Mouse (Mus musculus): Measurements from ENCODE around the gene Gm28635. TPM values are rescaled to one million over a fixed set of nuclear protein-coding genes. Genes with fewer than 3 reads are reported as not detected.
"Not testable (repeated sequence)": the region's sequence is repeated elsewhere in the genome, so short reads cannot be mapped to it uniquely, and the experiment has no call there.

The Gm28635 gene
- total and polyA plus RNA-seq, 2 experiments from 2014 or later: not detected

DNA sequence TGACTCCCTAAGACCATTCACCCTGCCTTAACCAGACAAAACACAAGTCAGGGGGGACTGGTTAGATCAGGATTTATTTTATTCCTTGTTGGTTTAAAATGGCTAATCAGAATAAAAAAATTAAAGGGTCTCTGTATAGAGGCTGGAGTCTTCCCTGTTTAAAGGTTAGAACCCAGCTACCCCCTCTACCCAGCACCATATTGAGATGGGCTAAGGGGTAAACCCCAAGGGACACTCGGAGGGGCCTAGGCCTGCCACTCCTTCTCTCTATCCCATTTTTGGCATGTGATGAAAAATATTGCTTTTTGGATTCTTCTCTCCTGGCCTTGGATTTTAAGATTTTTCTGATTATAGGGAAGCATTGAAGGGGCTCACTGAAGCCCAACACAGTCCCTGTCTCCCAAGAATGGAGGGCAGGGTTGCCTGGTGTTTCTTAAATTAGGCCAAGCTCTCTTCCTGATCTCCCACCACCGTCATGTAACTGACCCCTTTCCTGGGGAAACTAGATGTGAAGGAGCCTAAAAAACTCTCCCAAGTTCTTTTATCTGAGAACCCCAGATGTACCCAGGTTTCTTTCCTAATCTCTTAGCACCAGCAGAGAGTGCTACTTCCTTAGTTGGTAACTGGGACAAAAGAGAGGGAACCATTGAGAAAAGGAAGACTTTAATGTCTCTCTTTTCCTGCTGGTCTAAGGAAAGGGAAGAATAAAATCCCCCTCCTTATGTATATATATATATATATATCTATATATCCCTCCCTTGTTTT, 10.4 kb upstream of the Gm28635 start:
- no peaks in the 10 kb centered on the region for H3K27me3 ChIP-seq (ENCODE audit: insufficient read depth, low read length)
- no peaks in the 10 kb centered on the region for H3K4me1 ChIP-seq (ENCODE audit: insufficient read depth, low read length)
- H3K9me3 ChIP-seq (ENCODE audit: low read length): no peaks in the 10 kb centered on the region
- 78% methylated on average over 2 of the region's 2 CpGs for WGBS
- H3K36me3 ChIP-seq (ENCODE audit: insufficient read depth, low read length): peaks cover 69% of the 10 kb centered on the region
- H3K4me2 ChIP-seq (ENCODE audit: low read depth, low read length): no peak overlapping the region
- no peak overlapping the region for H3K27ac ChIP-seq
- H3K9ac ChIP-seq (replicated peaks; ENCODE audit: low read length): no peak overlapping the region
- DNase-seq (ENCODE audit: low spot score): no peak
- no peak for ATAC-seq
- no peak for TF ChIP-seq CTCF (IDR thresholded peaks at IDR 0.05; ENCODE audit: low read depth)
- no peak overlapping the region for H3K4me3 ChIP-seq (ENCODE audit: low read length)

DNA sequence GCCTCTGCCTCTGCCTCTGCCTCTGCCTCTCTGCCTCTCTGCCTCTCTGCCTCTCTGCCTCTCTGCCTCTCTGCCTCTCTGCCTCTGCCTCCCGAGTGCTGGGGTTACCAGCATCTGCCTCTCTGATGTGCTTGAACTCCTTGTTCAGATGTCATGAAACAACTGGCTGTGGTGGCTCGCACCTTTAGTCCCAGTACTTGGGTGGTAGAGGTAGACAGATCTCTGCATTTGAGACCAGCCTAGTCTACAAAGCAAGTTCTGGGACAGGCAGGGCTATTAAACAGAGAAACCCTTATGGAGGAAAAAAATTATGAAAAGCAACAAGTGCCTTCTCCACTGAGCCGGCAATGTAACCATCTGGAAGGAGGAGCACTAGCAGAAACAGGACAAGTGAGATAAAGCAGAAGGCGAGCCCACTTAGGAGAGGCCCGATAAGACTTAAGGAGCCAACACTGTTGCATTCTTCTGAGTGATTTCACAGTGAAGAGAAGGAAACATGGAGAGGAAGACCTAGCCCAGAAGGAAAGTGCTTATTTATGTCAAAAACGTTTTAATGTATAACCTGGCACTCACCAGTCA, 4.9 kb upstream of the Gm28635 start:
- H3K27me3 ChIP-seq (ENCODE audit: insufficient read depth, low read length): no peaks in the 10 kb centered on the region
- H3K4me1 ChIP-seq (ENCODE audit: insufficient read depth, low read length): peaks cover 4% of the 10 kb centered on the region; the same call in 1 of the 2 replicates
- H3K4me3 ChIP-seq (ENCODE audit: low read length): no peak overlapping the region
- WGBS: 83% methylated on average over 6 of the region's 6 CpGs
- ATAC-seq (no peak), DNase-seq (ENCODE audit: low spot score) (no peak)
- no peak overlapping the region for H3K27ac ChIP-seq
- H3K9me3 ChIP-seq (ENCODE audit: low read length): no peaks in the 10 kb centered on the region
- H3K4me2 ChIP-seq (ENCODE audit: low read depth, low read length): no peak overlapping the region
- TF ChIP-seq CTCF (IDR thresholded peaks at IDR 0.05; ENCODE audit: low read depth): no peak
- H3K36me3 ChIP-seq (ENCODE audit: insufficient read depth, low read length): peaks cover 23% of the 10 kb centered on the region; the same call in 1 of the 2 replicates
- no peak overlapping the region for H3K9ac ChIP-seq (replicated peaks; ENCODE audit: low read length)

DNA sequence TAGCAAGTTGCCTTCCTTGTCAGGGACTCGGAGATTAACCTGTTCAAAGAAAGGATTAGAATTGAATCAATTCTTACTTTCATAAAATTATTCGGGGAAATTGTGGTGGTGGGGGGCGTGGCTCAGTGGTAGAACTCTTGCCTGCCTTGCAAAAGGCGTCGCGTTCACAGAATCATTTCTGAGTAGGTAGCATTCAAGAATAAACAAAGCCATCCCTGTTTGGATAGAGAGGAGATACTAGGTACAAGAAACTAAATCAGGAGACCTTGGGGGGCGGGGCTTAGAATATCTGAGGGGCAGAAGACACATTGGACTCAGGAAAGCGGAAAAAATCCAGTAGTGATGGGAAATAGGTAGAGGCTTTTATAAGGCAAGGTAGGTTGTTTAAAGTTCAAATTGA, 1.2 kb upstream of the Gm28635 start, which contains the start of gene Tmx2:
Gene Tmx2 (minus strand): TSS at position 125 of the 400 bp plus-strand sequence.
- no peak for TF ChIP-seq CTCF (IDR thresholded peaks at IDR 0.05; ENCODE audit: low read depth)
- Histone ChIP-seq H3K4me3 (ENCODE audit: low read length) (peak within 1 kb of the TSS; percentile 100), H3K27me3 (ENCODE audit: insufficient read depth, low read length) (no peaks in the 10 kb centered on the region), H3K36me3 (ENCODE audit: insufficient read depth, low read length) (peaks cover 14% of the 10 kb centered on the region; the same call in 1 of the 2 replicates), H3K4me1 (ENCODE audit: insufficient read depth, low read length) (peaks cover 4% of the 10 kb centered on the region; the same call in 1 of the 2 replicates), H3K9me3 (ENCODE audit: low read length) (no peaks in the 10 kb centered on the region), H3K9ac (replicated peaks; ENCODE audit: low read length) (peak within 1 kb of the TSS; percentile 83), H3K27ac (peak within 1 kb of the TSS; percentile 86; the same call in 1 of the 2 replicates), H3K4me2 (ENCODE audit: low read depth, low read length) (peak within 1 kb of the TSS; percentile 86)
- DNase-seq (ENCODE audit: low spot score) (no peak), ATAC-seq (no peak)
- WGBS: 19% methylated on average over 8 of the region's 8 CpGs

DNA sequence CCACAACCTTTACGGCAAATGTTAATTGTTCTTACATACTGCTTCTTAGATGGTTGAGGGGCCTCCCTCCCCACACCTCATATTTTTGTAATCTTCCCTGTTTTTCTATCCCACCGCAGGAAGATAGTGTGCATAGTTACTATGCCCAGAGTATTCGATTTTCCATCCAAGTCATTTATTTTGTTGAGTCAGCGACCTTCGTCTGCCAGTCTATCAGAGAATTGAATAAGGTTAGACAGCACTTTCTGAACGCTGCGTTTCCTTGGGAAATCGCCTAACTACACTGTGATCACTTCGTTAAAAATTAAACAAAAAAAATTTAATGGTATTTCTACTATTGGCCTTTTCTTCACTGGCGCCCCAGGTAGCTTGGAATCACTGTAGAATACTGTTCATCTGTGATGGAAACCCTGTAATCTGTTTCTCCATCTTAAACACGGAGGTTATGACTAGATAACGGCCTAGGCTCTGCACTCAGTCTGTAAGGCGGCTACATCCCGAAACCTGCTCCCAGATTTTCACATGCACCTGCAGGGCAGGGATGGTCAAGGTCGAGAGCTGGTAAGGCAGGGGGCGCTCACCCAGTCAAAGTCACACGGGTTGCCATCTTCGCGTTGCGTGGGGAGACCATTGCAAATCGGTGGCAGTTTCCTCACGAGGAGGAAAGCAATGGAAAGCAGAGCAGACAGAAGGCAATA, 422 bp downstream of the Gm28635 start:
- peak overlapping the region; percentile 74 for H3K4me2 ChIP-seq (ENCODE audit: low read depth, low read length)
- H3K27ac ChIP-seq: peak overlapping the region; percentile 86
- H3K9me3 ChIP-seq (ENCODE audit: low read length): no peaks in the 10 kb centered on the region
- peak overlapping the region; percentile 100 for H3K4me3 ChIP-seq (ENCODE audit: low read length)
- ATAC-seq: peak; percentile 64
- H3K36me3 ChIP-seq (ENCODE audit: insufficient read depth, low read length): peaks cover 26% of the 10 kb centered on the region; the same call in 1 of the 2 replicates
- WGBS: 8% methylated on average over 22 of the region's 22 CpGs
- peak; percentile 67 for DNase-seq (ENCODE audit: low spot score)
- H3K9ac ChIP-seq (replicated peaks; ENCODE audit: low read length): peak overlapping the region; percentile 61
- peaks cover 4% of the 10 kb centered on the region; the same call in 1 of the 2 replicates for H3K4me1 ChIP-seq (ENCODE audit: insufficient read depth, low read length)
- no peaks in the 10 kb centered on the region for H3K27me3 ChIP-seq (ENCODE audit: insufficient read depth, low read length)
- TF ChIP-seq CTCF (IDR thresholded peaks at IDR 0.05; ENCODE audit: low read depth): peak; percentile 74

DNA sequence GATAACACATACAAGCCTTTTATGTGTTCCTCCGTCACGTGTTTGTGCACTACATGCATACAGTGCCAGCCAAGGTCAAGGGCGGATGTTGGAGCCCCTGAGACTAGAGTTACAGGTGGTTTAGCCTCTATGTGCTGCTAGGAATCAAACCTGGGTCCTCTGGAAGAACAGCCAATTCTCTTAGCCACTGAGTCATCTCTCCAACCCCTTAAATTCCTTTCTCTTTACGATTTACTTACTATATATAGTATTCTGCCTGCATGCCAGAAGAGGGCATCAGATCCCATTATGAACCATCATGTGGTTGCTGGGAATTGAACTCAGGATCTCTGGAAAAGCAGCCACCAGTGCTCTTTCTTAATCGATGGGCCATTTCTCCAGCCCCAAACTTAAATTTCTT, 6.3 kb downstream of the Gm28635 start:
- not testable (repeated sequence) for H3K27me3 ChIP-seq (ENCODE audit: insufficient read depth, low read length); H3K9ac ChIP-seq (replicated peaks; ENCODE audit: low read length); H3K27ac ChIP-seq; H3K4me2 ChIP-seq (ENCODE audit: low read depth, low read length); H3K9me3 ChIP-seq (ENCODE audit: low read length); ATAC-seq; DNase-seq (ENCODE audit: low spot score); H3K4me3 ChIP-seq (ENCODE audit: low read length); H3K4me1 ChIP-seq (ENCODE audit: insufficient read depth, low read length)
- peaks cover 28% of the 10 kb centered on the region; the same call in 1 of the 2 replicates for H3K36me3 ChIP-seq (ENCODE audit: insufficient read depth, low read length)
- 58% methylated on average over 4 of the region's 5 CpGs for WGBS

- DNase-seq (ENCODE audit: low spot score): peak; percentile 97
- H3K4me3 ChIP-seq (ENCODE audit: low read length): peak within 1 kb of the TSS; percentile 73
- H3K9me3 ChIP-seq (ENCODE audit: low read length): no peaks in the 10 kb centered on the region
- peak within 1 kb of the TSS; percentile 92 for H3K27ac ChIP-seq
- peak; percentile 97 for ATAC-seq
- H3K36me3 ChIP-seq (ENCODE audit: insufficient read depth, low read length): peaks cover 22% of the 10 kb centered on the region; the same call in 1 of the 2 replicates
- WGBS: under 1% methylated on average over 20 of the region's 20 CpGs
- TF ChIP-seq CTCF (IDR thresholded peaks at IDR 0.05; ENCODE audit: low read depth): no peak
- no peaks in the 10 kb centered on the region for H3K27me3 ChIP-seq (ENCODE audit: insufficient read depth, low read length)
- no peaks in the 10 kb centered on the region for H3K4me1 ChIP-seq (ENCODE audit: insufficient read depth, low read length)
- H3K9ac ChIP-seq (replicated peaks; ENCODE audit: low read length): peak within 1 kb of the TSS; percentile 76
- H3K4me2 ChIP-seq (ENCODE audit: low read depth, low read length): peak within 1 kb of the TSS; percentile 70
These were observed 7.3 kb downstream of the Gm28635 start, which contains the start of gene Selenoh for GRCm38 (mm10) chr2:84670569-84670933. TSS of gene Selenoh (minus strand) at chr2:84670770.

All from hindbrain, postnatal 0 days (tissue).